Mouse (Mus musculus) liver, postnatal 0 days (tissue): ENCODE results near the gene Gm20532. TPM values are rescaled to one million over a fixed set of nuclear protein-coding genes. Genes with fewer than 3 reads are reported as not detected.
"Not testable (repeated sequence)": the region's sequence is repeated elsewhere in the genome, so short reads cannot be mapped to it uniquely, and the experiment has no call there.

Source experiments
- ATAC-seq: fragments of 200-750 bp; cut with Nextera tagmentation; 2 replicates; pipeline ENCODE4 v1.8.0; 2017; ENCODE audit warnings: mild to moderate bottlenecking, moderate library complexity
- DNase-seq: peaks from one replicate; pipeline ENCODE4 v3.0.0-alpha.2; 2016
- H3K27ac ChIP-seq: fragments of 300-500 bp; sonication (generic); 2 replicates; pipeline ENCODE4 v1.5.1; 2014; ENCODE audit warnings: antibody characterized with exemption, moderate library complexity, mild to moderate bottlenecking, low read depth
- H3K27me3 ChIP-seq: fragments of 300-500 bp; sonication (generic); 2 replicates; pipeline ENCODE4 v1.6.1; 2014; ENCODE audit warnings: low read length, control low read depth, mixed read lengths; ENCODE audit not compliant: insufficient read depth
- H3K36me3 ChIP-seq: fragments of 300-500 bp; sonication (generic); replicated peaks from 2 replicates; pipeline ENCODE4 v1.6.1; 2014; ENCODE audit warnings: mild to moderate bottlenecking, control low read depth, low read length, moderate library complexity, mixed read lengths; ENCODE audit not compliant: insufficient read depth
- H3K4me1 ChIP-seq: fragments of 300-500 bp; sonication (generic); 2 replicates; pipeline ENCODE4 v1.6.1; 2014; ENCODE audit warnings: antibody characterized with exemption, mild to moderate bottlenecking, control low read depth; ENCODE audit not compliant: insufficient read depth
- H3K4me2 ChIP-seq: fragments of 300-500 bp; sonication (generic); 2 replicates; pipeline ENCODE4 v1.6.1; 2014; ENCODE audit warnings: low read depth, mild to moderate bottlenecking, low read length, moderate library complexity, mixed read lengths
- H3K4me3 ChIP-seq: fragments of 300-500 bp; sonication (generic); 2 replicates; pipeline ENCODE4 v1.5.1; 2014; ENCODE audit warnings: low read depth, low read length
- H3K9ac ChIP-seq: fragments of 300-500 bp; sonication (generic); replicated peaks from 2 replicates; pipeline ENCODE4 v1.6.1; 2014; ENCODE audit warnings: mild to moderate bottlenecking, moderate library complexity
- H3K9me3 ChIP-seq: fragments of 300-500 bp; sonication (generic); 2 replicates; pipeline ENCODE4 v1.6.1; 2016; ENCODE audit warnings: mild to moderate bottlenecking, control low read depth, low read length, mixed read lengths
- CTCF ChIP-seq: sonication (generic); IDR thresholded peaks from 2 replicates; pipeline ENCODE4 v1.5.1; 2016; ENCODE audit warnings: antibody characterized with exemption, low read depth
- EP300 ChIP-seq: IDR thresholded peaks from 2 replicates; pipeline ENCODE4 v1.6.1; 2016; ENCODE audit warnings: antibody characterized with exemption, low read depth, mild to moderate bottlenecking
- WGBS: fragments of 180-500 bp; shearing (Covaris S2); extraction: QIAGEN DNeasy Blood & Tissue Kit; methylation state at CpG from one replicate; pipeline ENCODE4 v1.1.7; 2014; ENCODE audit not compliant: insufficient replicate concordance; 5-methylcytosine and 5-hydroxymethylcytosine counted together
- microRNA counts: library from miRNA; unstranded; fragments of <30 nt; microRNA quantifications from one replicate; lab custom pipeline; 2015
- microRNA-seq: library from miRNA; unstranded; fragments of <30 nt; microRNA quantifications from one replicate; pipeline ENCODE4, GENCODE M21; 2016
- polyA plus RNA-seq: library from polyadenylated mRNA; unstranded; fragments of >200 nt; fragmentation: Nextera tagmentation; extraction: Ambion mirVana; gene quantifications from 2 replicates; pipeline ENCODE4 v1.2.1, GENCODE M21; 2015

Gm20532 gene
- polyA plus RNA-seq, 1 experiment from 2014 or later: not detected

- DNase-seq (no peak), ATAC-seq (peak; percentile 65)
- Histone ChIP-seq H3K36me3 (no peaks in the 10 kb centered on the region), H3K4me1 (no peaks in the 10 kb centered on the region), H3K9ac (no peak overlapping the region), H3K9me3 (no peaks in the 10 kb centered on the region), H3K4me3 (no peak overlapping the region), H3K27ac (no peak overlapping the region), H3K4me2 (no peak overlapping the region), H3K27me3 (0 out of 2 replicates have a peak, but pooled peaks cover 6% of the 10 kb centered on the region)
- TF ChIP-seq EP300: no peak
- no peak for TF ChIP-seq CTCF
- WGBS: 46% methylated on average over 10 of the region's 10 CpGs
These were observed 76.7 kb downstream of the Gm20532 start for GRCm38 (mm10) chr2:26663112-26663511.

GRCm38 (mm10) chr2:26663551-26663950 is 77.1 kb downstream of the Gm20532 start:
- H3K27ac ChIP-seq, H3K4me2 ChIP-seq, H3K9ac ChIP-seq, H3K27me3 ChIP-seq, H3K9me3 ChIP-seq, H3K36me3 ChIP-seq, H3K4me3 ChIP-seq, H3K4me1 ChIP-seq: not testable (repeated sequence)
- ATAC-seq: peak; percentile 44; the same call in 1 of the 2 replicates
- TF ChIP-seq CTCF: peak; percentile 72
- WGBS: 73% methylated on average over 1 of the region's 1 CpGs
- DNase-seq: peak; percentile 68

GRCm38 (mm10) chr2:26668746-26669145 is 82.3 kb downstream of the Gm20532 start:
- no peak overlapping the region for H3K27ac ChIP-seq
- no peaks in the 10 kb centered on the region for H3K9me3 ChIP-seq
- TF ChIP-seq EP300: no peak
- TF ChIP-seq CTCF: no peak
- DNase-seq: no peak
- no peaks in the 10 kb centered on the region for H3K27me3 ChIP-seq
- no peak for ATAC-seq
- no peak overlapping the region for H3K4me2 ChIP-seq
- H3K4me3 ChIP-seq: no peak overlapping the region
- H3K36me3 ChIP-seq: no peaks in the 10 kb centered on the region
- H3K9ac ChIP-seq: no peak overlapping the region
- no peaks in the 10 kb centered on the region for H3K4me1 ChIP-seq

GRCm38 (mm10) chr2:26671182-26671581 is 84.7 kb downstream of the Gm20532 start, which contains the start of gene Lcn4:
TSS of gene Lcn4 (minus strand) at chr2:26671282.
- Histone ChIP-seq H3K36me3 (no peaks in the 10 kb centered on the region), H3K27ac (no peak within 1 kb of the TSS), H3K9ac (no peak within 1 kb of the TSS), H3K9me3 (no peaks in the 10 kb centered on the region), H3K4me2 (no peak within 1 kb of the TSS), H3K27me3 (no peaks in the 10 kb centered on the region), H3K4me3 (no peak within 1 kb of the TSS), H3K4me1 (no peaks in the 10 kb centered on the region)
- WGBS: 81% methylated on average over 3 of the region's 3 CpGs
- TF ChIP-seq EP300 (no peak), CTCF (no peak)
- DNase-seq (no peak), ATAC-seq (no peak)

MicroRNAs within 50 kb of the gene (microRNA counts, 519-probe panel; counts per million panel counts)
- microRNA mmu-miR-126-3p (lab: Ali Mortazavi, UCI) (9,725 counts per million, percentile 100 among the panel's probes with 10 or more counts), microRNA mmu-miR-126-5p (lab: Ali Mortazavi, UCI) (6,025 counts per million, percentile 69 among the panel's probes with 10 or more counts)

Small RNA genes within 50 kb of the gene (microRNA-seq; reads per million reads assigned to microRNA genes)
- gene Mir126a: 1.2 reads per million
- not detected for gene Mir126b

Other genes starting within 250 kb of the Gm20532 start
- 7.5 and 7.9 TPM in 2 replicates for gene Dnlz, start 234.5 kb upstream of the Gm20532 start, polyA plus RNA-seq
- 2.1 and 2.2 TPM in 2 replicates for gene Card9, start 225.7 kb upstream of the Gm20532 start, polyA plus RNA-seq
- 5.0 and 5.5 TPM in 2 replicates for gene Snapc4, start 206.0 kb upstream of the Gm20532 start, polyA plus RNA-seq
- 28.0 and 29.0 TPM in 2 replicates for gene Entr1, start 197.3 kb upstream of the Gm20532 start, polyA plus RNA-seq
- 38.8 and 41.3 TPM in 2 replicates for gene Pmpca, start 197.3 kb upstream of the Gm20532 start, polyA plus RNA-seq
- gene Inpp5e, start 177.4 kb upstream of the Gm20532 start, polyA plus RNA-seq: 3.3 and 3.4 TPM in 2 replicates
- 7.8 and 8.0 TPM in 2 replicates for gene Sec16a, start 141.4 kb upstream of the Gm20532 start, polyA plus RNA-seq
- 2.0 and 2.1 TPM in 2 replicates for gene Notch1, start 70.0 kb upstream of the Gm20532 start, polyA plus RNA-seq
- gene Egfl7, start 6.6 kb upstream of the Gm20532 start, polyA plus RNA-seq: 49.6 and 53.0 TPM in 2 replicates
- gene Agpat2, start 17.8 kb downstream of the Gm20532 start, polyA plus RNA-seq: 215 and 221 TPM in 2 replicates
- gene Fam69b, start 41.8 kb downstream of the Gm20532 start, polyA plus RNA-seq: 0.48 and 0.56 TPM in 2 replicates
- 0.14 TPM in 1 of 2 replicates, not detected in the other for gene Lcn4, start 84.6 kb downstream of the Gm20532 start, polyA plus RNA-seq